Mouse (Mus musculus): ENCODE data around the gene Rprd2.

- TF ChIP-seq CTCF (IDR thresholded peaks at IDR 0.05; ENCODE audit: borderline replicate concordance, insufficient read depth, low read length) (no peak), POLR2A (IDR thresholded peaks at IDR 0.05; ENCODE audit: low read depth, low read length) (no peak)
Observed at GRCm38 (mm10) chr3:95735071-95735670, 83.5 kb downstream of the Rprd2 start.
